Mouse (Mus musculus) 3T3-L1 (cell line): ENCODE data around the gene Gm20683.
A peak's percentile ranks its signal among the peaks of the same experiment; 100 is the strongest.

ENCODE experiments used
- DNase-seq: peaks from one replicate; pipeline ENCODE4 v3.0.0-alpha.2; 2015; ENCODE audit warnings: low read depth, low spot score

The Gm20683 gene

DNA sequence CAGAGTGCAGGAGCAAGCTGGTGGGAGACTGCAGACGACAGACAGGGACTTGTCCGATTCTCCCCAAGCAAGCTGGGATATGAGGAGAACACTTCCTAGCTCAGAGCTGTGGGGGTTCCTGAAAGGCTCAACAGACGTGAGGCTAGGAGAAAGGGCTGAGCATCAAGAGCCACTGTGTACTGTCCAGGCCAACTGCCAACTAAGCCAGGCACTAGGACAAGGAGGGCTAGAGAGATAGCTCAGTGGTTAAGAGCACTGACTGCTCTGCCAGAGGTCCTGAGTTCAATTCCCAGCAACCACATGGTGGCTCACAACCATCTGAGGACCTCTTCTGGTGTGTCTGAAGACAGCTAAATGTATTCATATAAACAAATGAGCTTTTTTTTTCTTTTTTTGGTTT is 946 bp upstream of the Gm20683 start:
- no peak for DNase-seq

DNA sequence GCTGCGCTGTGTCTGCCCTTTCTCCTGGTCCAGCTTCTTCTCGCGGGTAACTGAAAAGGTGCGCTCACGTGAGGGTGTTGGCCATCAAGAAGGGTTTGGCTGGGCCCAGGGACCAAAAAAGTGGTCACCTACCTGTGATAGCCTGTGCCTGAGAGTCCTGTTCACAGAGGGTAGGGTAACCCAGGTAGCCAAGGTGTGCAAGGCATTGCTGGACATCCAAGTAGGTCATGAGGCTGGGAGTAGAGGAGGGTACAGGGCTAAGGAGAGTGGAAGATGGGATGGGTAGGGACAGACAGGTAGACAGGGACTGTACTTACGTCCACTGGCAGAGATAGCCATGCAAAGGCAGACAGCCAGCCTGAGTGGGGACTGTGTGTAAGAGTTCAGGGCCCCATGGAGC is 1.0 kb downstream of the Gm20683 start:
- DNase-seq, result no peak

DNA sequence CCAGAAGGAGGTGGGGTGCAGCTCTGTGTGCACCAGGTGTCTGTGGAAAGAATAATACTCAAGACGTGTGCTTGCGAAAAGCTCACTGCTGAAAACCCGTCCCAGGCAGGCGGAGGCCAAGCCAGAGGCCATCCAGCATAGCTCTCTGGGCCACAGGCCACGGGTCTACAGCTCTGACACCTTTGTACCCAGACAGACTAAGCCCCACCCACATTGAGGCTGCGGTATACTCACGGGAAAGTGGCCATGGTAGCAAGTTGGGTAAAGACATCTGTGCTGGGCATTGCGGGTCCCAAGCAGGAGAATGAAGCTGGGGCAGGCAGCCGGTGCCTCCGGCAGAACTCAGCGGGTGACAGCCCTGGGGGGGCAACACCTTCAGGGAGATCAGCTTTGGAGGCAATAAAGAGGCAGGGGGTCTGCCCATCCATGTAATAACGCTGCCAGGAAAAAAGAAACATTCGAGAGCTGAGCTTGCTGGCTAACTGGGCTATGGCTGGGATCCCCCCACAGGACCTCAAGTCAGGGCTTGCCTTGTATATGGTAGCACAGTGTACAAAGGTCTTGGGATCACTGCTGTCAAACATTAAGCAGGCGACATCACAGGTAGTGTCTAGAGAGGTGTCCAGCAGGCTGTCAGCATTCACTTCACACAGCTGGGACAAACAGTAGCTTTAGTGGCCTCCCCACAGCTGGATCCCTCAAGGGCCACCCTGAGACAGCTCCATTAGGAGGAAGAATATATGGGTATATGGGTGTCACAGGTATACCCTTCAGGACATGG is 1.9 kb downstream of the Gm20683 start:
- no peak for DNase-seq

DNA sequence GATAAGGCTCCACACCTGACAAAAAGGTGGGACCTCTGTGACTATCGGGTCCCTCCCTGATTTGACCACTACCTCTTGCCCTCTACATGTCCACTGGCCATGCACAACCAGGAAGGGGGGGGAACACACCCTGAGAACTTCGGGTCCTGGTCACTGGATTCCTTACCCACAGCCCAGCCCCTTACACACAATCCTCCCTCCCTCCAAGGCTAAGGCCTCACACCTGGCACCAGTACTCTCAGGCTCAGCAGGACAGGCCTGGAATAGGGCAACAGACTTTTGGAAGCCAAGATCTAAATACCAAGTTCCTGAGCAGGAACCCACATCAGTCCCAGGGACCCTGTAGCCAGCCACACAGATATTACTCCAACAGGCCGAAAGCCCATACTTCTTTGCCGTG is 2.7 kb downstream of the Gm20683 start:
- DNase-seq, result no peak

DNA sequence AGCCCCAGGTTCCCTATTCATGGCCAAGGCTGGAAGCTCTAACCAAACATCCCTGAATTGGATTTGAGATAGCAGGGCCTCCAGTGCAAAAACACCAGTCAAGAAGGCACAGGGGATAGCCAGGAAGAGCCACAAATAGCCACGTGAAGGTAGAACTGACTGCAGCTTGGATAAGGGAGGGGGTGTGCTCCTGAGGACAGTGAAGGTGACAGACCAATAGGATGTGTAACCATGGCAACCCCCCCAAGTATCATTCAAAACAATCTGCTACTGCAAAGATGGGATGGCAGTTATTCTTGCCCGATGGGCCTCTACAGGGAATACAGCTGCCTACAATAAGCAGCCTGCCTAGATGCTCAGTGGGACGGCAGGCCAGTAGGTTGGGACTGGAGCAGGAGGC is 4.0 kb downstream of the Gm20683 start:
- no peak for DNase-seq

DNA sequence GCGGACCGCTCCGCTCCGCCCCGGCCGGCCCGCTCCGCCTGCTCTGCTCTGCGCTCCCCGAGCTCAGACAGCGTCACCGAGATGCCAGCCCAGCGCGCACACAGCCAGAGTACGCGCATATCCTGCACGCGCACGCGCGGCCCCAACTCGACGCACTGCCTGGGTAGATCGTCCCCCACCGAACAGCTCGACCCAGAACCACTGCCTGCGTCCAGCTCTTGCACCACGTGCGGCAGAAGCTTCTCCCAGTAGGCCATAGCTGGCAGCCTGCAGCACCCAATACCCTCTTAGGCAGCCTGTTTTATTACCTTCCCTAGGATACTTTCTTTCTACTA is 4.5 kb downstream of the Gm20683 start, which contains the start of gene Rhbdl1:
Gene Rhbdl1, minus strand, starts transcription at position 220 of the 335 bp plus-strand sequence.
- DNase-seq, result no peak

DNA sequence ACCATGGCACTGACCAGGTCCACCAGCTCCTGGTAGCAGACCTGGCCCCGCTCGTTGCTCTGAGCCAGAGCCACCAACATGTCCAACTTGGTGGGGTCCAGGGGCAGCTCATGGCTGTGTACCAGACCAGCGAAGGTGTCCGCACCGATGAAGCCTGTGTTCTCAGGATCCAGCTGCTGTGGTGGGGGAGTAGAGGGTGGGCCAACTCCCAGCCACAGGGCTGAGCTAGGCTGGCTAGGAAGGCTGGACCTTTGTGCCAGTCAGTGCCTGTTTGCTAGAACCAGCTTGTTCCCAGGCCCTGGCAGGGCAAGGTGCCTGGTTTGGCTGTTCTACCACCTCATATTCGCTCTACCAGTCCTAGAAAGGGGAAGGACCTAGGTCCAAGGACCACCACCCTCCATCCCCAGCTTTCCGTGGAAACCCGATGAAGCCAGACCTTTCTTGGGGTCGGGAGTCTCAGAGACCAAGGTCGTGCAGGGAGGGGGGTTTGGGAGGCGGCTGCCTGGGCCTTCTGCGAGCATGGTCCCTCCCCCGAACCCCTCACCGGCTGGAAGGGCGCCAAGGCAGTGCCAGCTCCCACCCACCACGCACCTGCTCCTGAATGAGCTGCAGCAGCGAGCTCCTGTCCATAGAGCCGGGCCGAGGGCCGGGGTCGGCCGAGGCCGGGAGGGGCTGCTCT is 5.0 kb downstream of the Gm20683 start:
- no peak for DNase-seq

DNA sequence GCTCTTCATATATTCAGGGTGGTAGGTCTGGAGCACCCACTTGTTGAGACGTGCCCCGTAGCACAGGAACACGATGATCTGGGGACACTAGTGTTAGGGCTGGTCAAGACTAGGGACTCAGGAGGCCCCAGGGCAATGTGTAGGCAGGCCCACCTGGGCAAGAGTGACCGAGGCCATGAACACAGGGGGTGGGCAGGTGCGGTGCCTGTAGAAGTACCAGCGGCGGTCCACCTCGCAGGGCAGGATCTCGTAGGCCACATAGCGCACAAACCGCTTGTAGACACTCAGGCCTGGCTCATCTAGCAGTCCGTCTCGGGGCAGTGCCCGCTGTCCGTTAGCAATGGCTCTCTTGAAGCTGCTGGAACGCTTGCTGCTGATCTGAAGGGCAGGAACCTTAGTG is 5.7 kb downstream of the Gm20683 start:
- no peak for DNase-seq

DNA sequence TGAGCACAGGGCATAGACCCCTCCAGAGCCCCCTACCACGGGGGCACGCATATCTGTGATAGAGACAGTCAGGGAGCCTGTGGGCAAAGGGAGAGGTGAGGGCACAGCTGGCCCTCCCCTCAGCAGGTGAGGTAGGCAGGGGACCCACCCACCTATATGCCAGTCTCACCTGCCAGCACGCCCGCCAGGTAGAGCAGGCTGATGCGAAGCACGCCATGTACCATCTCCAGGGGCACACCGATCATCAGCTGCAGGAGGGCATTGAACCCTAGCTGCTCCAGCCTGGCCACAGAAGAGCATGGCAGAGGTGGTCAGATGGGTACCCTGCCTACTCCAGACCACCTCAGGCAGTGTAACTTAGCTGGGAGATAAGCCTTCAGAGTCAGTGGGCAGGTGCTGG is 6.3 kb downstream of the Gm20683 start:
- DNase-seq, result no peak

DNA sequence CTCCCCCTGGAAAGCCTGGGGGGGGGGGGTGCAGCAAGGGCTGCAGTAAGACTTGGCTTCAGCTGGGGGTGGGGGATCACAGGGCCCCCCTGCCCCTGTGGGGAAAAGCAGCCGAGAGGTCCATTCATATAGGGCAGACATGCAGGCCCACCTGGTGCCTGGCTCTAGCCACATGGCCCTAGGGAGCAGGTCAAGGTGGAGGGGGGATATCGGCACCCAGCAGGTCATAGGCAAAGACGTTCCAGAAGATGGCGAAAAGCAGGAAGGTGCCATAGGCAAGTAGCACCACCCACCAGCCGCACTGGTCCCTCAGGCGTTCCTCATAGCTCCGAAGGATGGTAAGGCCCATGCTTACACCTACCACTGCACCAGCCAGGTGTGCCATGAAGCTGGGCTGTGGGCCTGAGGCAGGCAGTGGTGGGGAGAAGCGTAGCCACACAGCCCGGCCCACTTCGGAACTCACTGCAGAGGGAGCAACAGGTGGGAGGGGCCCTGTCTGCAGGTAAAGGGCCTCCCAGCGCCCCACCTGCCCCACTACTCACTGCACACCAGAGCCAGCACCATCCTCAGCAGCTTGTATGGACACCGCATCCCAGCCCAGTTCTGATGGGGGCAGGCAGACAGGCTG is 6.9 kb downstream of the Gm20683 start:
- DNase-seq, result no peak

DNA sequence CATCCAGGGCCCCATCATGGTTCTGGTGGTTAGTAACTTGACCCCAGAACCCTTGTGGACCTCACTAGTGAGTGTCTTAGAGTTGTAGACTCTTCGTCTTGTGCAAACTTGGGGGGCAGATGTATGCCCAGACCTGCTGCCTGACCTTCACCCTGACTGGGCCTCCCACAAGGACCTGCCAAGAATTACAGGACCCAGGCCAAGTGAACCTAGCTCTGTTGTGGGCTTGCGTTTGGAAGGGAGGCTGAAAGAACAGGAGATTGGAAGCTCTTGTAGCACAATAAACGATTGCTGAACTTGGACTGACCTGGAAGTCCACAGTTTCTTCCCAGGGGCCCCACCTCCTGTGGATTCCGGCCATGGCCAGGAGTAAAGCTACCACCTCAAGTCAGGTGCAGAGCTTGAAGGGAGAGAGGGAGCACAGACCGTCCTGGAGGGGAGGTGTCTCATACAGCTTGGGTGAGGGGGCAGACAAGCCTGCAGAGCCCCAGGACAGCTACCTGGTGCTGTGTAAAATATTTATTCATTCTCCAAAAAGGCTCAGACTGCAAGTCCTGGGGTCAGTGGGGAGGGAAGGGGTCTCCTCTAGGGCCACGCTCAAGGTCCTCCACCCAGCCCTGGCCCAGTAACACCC is 7.5 kb downstream of the Gm20683 start:
- DNase-seq, result peak; percentile 37

DNA sequence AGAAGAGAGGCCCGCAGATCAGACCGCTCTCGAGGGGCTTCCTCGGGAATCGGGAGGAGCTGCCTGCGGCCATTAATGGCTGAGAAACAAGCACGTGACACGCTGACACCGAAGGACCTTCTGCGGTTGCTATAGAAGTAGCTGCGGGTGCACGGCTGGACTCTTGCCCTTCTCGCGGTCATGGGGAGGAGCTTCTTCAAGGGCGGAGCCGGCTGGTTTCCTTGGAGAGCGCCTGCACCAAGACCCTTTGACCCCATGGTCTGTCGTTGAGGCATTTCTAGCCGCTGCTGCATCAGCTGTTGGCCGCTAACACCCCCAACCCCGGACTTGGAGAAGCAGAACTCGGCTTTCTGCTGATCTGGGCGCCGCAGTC is 8.3 kb downstream of the Gm20683 start, which contains the start of gene Stub1:
Gene Stub1, minus strand, starts transcription at position 114 of the 373 bp plus-strand sequence.
- peak; percentile 97 for DNase-seq

DNA sequence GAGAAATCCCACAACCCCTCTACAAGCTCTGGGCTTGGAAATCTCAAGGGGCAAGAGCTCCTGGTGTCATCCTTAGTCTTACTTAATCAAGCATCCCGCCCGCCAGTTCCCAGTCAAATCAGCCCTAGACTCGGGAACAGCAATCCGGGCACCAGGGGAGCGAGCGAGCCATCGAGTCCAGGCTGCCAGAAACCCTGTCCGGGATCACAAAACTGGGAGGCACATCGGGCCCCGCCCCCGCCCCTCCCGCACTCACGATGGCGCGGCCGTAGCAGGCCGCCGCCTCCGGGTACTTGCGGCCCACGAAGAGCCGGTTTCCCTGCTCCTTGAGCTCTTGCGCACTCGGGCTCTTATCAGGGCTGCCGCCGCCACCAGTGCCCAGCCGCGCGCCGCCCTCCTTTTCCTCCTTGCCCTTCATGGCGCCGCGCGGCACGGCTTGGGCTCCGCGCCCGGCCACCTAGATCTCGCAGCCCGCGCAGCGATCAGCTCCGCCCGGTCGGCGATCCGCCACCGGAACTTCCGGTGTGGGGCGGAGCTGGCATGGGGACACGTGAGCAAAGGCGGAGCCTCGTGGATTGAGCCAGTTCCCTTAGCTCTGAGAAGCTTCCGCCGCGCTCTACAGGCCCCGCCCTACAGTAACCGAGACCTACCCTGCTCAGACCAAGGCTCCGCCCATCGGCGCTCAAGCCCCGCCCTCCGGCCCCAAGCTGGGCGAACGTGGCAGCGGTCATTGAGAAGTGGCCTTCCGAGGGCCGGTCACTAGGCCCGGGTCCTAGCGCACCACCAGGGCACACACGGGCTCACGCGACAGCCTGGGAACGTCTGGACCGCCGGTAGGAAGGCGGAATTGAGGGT is 8.9 kb downstream of the Gm20683 start:
- peak; percentile 100 for DNase-seq

DNA sequence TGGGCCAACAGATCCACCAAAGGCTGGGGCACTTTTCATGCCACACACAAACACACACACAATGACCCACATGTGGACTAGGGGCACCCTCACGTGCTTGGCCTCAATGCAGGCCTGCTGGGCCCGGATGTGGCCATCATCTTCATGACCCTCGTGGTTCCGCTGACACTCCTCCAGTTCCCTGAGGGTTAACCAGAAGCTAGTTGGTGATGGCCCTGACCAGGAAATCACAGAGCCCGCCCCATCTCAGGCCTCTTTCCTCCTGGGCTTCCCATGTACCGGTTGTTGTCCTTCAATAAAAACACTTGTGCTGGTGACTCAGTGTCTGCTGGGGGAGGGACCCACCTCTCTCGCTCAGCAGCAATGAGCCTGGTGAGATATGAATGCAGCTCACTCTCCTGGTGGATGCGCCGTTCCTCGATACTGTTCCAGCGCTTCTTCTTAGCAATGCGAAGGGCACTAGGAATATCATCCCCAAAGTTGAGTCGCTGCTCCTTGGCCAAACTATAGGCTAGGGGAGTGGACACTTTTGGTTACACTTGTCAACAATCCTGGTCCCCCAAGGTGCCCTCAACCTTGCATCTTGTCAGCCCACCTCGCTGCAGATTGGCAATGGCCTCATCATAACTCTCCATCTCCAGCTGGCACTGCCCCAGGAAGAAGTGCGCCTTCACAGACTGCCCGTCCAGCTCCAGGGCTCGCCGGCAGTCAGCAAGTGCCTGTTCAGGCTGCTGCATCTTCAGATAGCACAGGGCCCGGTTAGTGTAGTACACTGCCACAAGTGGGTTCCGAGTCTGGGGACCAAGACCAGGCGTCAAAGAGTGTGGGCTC is 9.9 kb downstream of the Gm20683 start:
- peak; percentile 69 for DNase-seq

DNA sequence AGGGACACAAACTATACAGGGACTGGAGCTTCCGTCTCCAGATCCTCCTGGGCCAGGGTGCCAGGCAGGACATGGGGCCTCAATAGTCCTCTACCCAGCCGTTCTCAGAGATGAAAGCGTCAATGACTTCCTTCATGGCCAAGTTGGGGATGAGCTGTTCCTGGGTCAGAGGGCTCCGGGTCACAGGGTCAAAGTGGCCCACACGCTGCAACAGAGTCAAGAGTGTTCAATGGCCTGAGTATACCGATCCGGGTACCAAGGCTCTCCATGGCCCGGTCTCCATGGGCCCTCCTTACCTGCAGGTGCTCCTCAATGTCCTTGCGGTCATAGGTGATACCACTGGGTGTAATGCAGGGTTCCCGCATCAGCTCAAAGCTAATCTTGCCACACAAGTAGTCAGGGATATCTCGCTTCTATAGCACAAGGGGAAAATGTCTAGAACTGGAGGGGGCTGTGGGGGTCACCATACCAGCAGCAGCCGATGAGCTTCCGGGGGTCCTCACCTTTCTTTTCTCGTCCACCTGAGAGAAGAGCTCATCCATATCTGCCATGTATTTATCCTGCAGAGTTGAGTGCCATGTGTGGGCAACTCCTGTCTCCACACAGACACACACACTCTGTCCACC is 10.6 kb downstream of the Gm20683 start:
- no peak for DNase-seq

DNA sequence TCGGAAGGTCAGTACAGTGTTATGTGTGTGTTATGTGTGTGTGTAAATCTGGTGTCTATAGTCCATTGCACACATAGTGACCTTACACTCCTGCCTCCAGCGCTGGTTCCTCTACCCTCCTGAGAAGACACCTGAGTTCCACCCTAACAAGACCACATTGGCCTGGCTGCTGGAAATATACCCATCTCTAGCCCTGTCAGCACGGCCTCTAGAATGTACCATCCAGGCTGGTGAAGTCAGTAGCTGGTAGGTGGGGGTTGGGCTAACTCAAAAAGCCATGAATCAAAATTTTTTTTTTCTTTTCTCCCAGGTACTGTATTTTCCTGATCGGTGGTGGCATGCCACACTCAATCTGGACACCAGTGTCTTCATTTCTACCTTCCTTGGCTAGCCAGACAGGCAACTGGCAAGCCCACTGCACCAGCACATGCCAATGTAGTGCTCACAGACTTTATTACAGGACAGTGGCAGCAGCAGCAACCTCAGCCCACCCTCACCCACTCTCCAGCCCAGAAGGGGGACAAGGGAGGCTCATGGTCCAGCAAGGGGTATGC is 11.3 kb downstream of the Gm20683 start:
- DNase-seq, result no peak

DNA sequence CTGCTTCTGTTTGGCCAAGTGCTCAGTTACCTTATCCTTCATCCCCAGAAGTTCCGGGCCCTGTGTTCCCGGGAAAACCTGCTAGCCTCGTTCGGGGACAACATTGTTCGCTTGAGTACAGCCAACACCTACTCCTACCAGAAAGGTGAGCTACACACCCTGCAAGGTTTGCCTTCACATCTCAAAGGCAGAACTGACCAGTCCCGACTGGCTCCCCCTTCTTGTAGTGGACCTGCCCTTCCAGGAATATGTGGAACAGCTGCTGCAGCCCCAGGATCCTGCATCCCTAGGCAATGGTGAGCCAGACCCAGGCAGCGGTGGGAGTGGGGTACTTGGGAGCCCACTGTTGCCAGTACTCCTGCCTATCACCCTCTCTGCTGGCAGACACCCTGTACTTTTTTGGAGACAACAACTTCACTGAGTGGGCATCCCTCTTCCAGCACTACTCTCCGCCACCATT is 12.0 kb downstream of the Gm20683 start:
- no peak for DNase-seq

DNA sequence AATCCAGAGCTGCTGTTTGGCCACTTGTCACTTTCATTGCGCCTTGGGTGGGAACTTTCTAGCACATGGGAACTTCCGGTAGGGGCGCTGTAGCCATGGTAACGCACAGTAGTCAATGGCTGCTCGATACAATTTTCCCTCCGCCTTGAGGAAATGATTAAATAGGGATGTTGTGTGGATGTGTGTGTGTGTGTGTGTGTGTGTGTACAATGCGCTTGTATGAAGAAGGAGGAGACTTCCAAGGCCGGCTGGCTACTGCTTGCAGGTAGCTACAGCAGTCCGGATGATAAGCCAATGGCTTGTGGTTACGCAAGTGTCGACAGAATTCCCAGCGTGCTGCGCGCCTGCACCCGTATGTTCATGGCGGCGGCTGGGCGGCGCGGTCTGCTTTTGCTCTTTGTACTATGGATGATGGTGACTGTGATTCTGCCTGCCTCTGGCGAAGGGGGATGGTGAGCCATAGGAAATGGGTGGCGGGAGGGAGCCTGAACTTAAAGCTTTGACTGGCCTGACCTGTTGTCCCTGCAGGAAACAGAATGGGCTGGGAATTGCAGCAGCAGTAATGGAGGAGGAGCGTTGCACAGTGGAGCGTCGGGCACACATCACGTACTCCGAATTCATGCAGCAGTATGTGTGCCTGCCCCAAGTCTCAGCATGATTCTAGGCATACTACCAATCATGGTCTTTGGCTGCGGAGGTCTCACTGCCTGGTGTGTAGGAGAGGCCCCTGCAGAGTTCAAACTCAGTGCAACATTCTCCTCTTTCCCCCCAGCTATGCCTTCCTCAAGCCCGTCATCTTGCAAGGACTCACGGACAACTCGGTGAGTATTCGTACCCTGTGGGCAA is 12.6 kb downstream of the Gm20683 start, which contains the start of gene Jmjd8:
Gene Jmjd8, plus strand, starts transcription at position 156 of the 846 bp plus-strand sequence.
- DNase-seq, result peak; percentile 68

DNA sequence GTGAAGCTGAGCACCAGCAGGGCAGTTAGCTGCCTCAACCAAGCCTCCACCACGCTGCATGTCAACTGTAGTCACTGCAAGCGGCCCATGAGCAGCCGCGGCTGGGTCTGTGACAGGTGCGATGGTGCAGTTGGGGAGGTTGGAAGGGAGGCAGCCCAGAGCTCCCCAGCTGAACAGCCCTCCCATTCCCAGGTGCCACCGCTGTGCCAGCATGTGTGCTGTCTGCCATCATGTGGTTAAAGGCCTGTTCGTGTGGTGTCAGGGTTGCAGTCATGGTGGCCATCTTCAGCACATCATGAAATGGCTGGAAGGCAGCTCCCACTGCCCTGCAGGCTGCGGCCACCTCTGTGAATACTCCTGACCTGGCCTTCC is 13.4 kb downstream of the Gm20683 start:
- DNase-seq, result no peak
